Mouse (Mus musculus) intestine, embryonic 14.5 days (tissue): ENCODE results near the gene Col7a1. TPM values are rescaled to one million over a fixed set of nuclear protein-coding genes. Genes with fewer than 3 reads are reported as not detected.

Experiments
- ATAC-seq: fragments of 200-750 bp; cut with Nextera tagmentation; replicated peaks from 2 replicates; pipeline ENCODE4 v1.8.0; 2017; ENCODE audit warnings: low read depth, moderate number of reproducible peaks, moderate TSS enrichment, moderate library complexity; ENCODE audit not compliant: low FRiP score, low TSS enrichment
- DNase-seq: peaks from one replicate; pipeline ENCODE4 v3.0.0-alpha.2; 2018; ENCODE audit warnings: low spot score
- H3K27ac ChIP-seq: fragments of 300-500 bp; sonication (generic); 2 replicates; pipeline ENCODE4 v1.5.1; 2014; ENCODE audit warnings: low read depth, mild to moderate bottlenecking, control low read depth
- H3K27me3 ChIP-seq: fragments of 300-500 bp; sonication (generic); replicated peaks from 2 replicates; pipeline ENCODE4 v1.6.1; 2014; ENCODE audit warnings: low read length, control low read depth; ENCODE audit not compliant: control insufficient read depth, insufficient read depth
- H3K36me3 ChIP-seq: fragments of 300-500 bp; sonication (generic); 2 replicates; pipeline ENCODE4 v1.6.1; 2014; ENCODE audit warnings: low read length, control low read depth; ENCODE audit not compliant: control insufficient read depth, insufficient read depth
- H3K4me1 ChIP-seq: fragments of 300-500 bp; sonication (generic); replicated peaks from 2 replicates; pipeline ENCODE4 v1.6.1; 2014; ENCODE audit warnings: low read length, control low read depth, mixed read lengths; ENCODE audit not compliant: control insufficient read depth, insufficient read depth
- H3K4me2 ChIP-seq: fragments of 300-500 bp; sonication (generic); 2 replicates; pipeline ENCODE4 v1.6.1; 2014; ENCODE audit warnings: low read length
- H3K4me3 ChIP-seq: fragments of 300-500 bp; sonication (generic); 2 replicates; pipeline ENCODE4 v1.5.1; 2014; ENCODE audit warnings: low read depth, low read length, control low read depth, mixed read lengths
- H3K9ac ChIP-seq: fragments of 300-500 bp; sonication (generic); 2 replicates; pipeline ENCODE4 v1.6.1; 2014; ENCODE audit warnings: mild to moderate bottlenecking, low read length
- H3K9me3 ChIP-seq: fragments of 300-500 bp; sonication (generic); 2 replicates; pipeline ENCODE4 v1.6.1; 2016; ENCODE audit warnings: low read length, control low read depth; ENCODE audit not compliant: control insufficient read depth
- WGBS: fragments of 180-500 bp; shearing (Covaris S2); extraction: QIAGEN DNeasy Blood & Tissue Kit; methylation state at CpG from one replicate; pipeline ENCODE4 v1.1.7; 2014; 5-methylcytosine and 5-hydroxymethylcytosine counted together
- polyA plus RNA-seq: library from polyadenylated mRNA; unstranded; fragments of >200 nt; fragmentation: Nextera tagmentation; extraction: Ambion mirVana; gene quantifications from 2 replicates; pipeline ENCODE4 v1.2.1, GENCODE M21; 2014

The Col7a1 gene
- polyA plus RNA-seq, 1 experiment from 2014 or later: 1.8 TPM

DNA sequence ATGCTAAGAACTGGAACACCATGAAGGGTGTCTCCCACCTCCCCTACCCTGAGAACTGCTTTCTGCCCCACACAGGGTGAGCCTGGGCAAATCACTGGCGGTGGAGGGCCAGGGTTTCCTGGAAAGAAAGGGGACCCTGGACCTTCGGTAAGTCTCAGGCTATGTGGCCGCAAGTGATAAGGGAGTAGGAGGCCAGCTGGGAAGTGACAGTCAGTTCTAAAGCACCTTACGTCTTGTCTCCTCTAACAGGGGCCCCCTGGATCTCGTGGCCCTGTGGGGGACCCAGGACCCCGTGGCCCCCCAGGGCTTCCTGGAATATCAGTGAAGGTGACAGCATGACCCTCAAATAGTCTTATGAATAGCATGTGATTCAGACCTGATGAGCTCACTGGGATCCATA is 11.0 kb downstream of the Col7a1 start:
- WGBS: 88% methylated on average over 6 of the region's 6 CpGs
- no peak for DNase-seq
- no peak overlapping the region for H3K4me2 ChIP-seq
- H3K9ac ChIP-seq: no peak overlapping the region
- H3K27me3 ChIP-seq: no peaks in the 10 kb centered on the region
- no peaks in the 10 kb centered on the region for H3K9me3 ChIP-seq
- no peak for ATAC-seq
- no peaks in the 10 kb centered on the region for H3K4me1 ChIP-seq
- H3K36me3 ChIP-seq: no peaks in the 10 kb centered on the region
- H3K4me3 ChIP-seq: no peak overlapping the region
- H3K27ac ChIP-seq: no peak overlapping the region

- no peaks in the 10 kb centered on the region for H3K4me1 ChIP-seq
- 82% methylated on average over 8 of the region's 8 CpGs for WGBS
- no peak overlapping the region for H3K4me2 ChIP-seq
- DNase-seq (no peak), ATAC-seq (no peak)
- no peaks in the 10 kb centered on the region for H3K36me3 ChIP-seq
- H3K9ac ChIP-seq: no peak overlapping the region
- H3K27me3 ChIP-seq: no peaks in the 10 kb centered on the region
- no peak overlapping the region for H3K4me3 ChIP-seq
- no peaks in the 10 kb centered on the region for H3K9me3 ChIP-seq
- H3K27ac ChIP-seq: no peak overlapping the region
Measured at GRCm38 (mm10) chr9:108970623-108971022, 17.2 kb downstream of the Col7a1 start.

DNA sequence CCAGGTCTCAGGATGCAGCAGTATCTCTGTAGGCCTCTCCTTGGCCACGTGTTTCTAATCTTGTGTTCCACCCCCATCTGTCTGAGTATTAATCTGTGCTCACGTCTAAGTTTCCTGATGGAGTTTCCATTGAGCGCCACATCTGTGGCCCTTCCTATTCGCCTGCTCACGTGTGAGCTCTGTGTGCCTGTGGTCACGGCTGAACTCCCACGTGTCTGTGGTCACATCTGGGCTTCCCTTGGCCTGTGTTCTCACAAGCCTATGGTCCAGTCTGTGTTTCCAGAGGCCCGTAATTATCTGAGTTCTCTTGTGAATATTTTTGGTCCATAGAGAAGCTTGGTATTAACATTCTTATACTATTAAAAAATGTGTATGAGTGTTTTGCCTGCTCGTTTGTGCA is 23.1 kb downstream of the Col7a1 start:
- WGBS: 81% methylated on average over 9 of the region's 9 CpGs
- ATAC-seq: no peak

DNA sequence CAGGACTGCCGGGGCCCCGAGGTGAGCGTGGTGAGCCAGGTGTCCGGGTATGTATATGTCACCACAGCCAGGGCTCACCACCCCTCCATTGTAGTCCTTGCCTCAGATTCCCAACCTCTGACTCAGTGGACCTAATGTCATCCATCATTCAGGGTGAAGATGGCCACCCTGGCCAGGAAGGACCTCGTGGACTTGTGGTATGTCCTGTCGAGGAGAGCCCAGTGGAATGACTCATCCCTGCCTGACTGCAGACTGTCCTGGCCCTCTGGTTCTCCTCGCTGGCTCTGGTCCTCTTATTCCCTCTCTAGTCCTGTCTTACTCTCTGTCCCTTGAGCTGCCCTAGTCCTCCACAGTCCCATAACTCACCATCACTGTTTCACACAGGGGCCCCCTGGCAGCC is 24.6 kb downstream of the Col7a1 start:
- H3K27me3 ChIP-seq: no peaks in the 10 kb centered on the region
- DNase-seq (no peak), ATAC-seq (peak; percentile 40; the same call in 1 of the 2 replicates)
- 74% methylated on average over 7 of the region's 7 CpGs for WGBS
- H3K4me1 ChIP-seq: no peaks in the 10 kb centered on the region
- H3K9me3 ChIP-seq: no peaks in the 10 kb centered on the region
- H3K4me2 ChIP-seq: no peak overlapping the region
- no peaks in the 10 kb centered on the region for H3K36me3 ChIP-seq
- H3K4me3 ChIP-seq: no peak overlapping the region
- H3K9ac ChIP-seq: no peak overlapping the region
- no peak overlapping the region for H3K27ac ChIP-seq

More for the DNA sequence above, 23.1 kb downstream of the Col7a1 start:
- H3K27ac ChIP-seq: no peak overlapping the region
- H3K4me2 ChIP-seq: no peak overlapping the region
- no peaks in the 10 kb centered on the region for H3K4me1 ChIP-seq
- no peaks in the 10 kb centered on the region for H3K9me3 ChIP-seq
- H3K4me3 ChIP-seq: no peak overlapping the region
- H3K9ac ChIP-seq: no peak overlapping the region
- H3K27me3 ChIP-seq: no peaks in the 10 kb centered on the region
- no peaks in the 10 kb centered on the region for H3K36me3 ChIP-seq
- DNase-seq: no peak

GRCm38 (mm10) chr9:108982498-108982897 is 29.1 kb downstream of the Col7a1 start:
- H3K4me3 ChIP-seq: no peak overlapping the region
- no peaks in the 10 kb centered on the region for H3K9me3 ChIP-seq
- DNase-seq (no peak), ATAC-seq (no peak)
- no peak overlapping the region for H3K9ac ChIP-seq
- no peaks in the 10 kb centered on the region for H3K4me1 ChIP-seq
- H3K4me2 ChIP-seq: no peak overlapping the region
- WGBS: 80% methylated on average over 8 of the region's 8 CpGs
- no peaks in the 10 kb centered on the region for H3K36me3 ChIP-seq
- H3K27ac ChIP-seq: no peak overlapping the region
- H3K27me3 ChIP-seq: no peaks in the 10 kb centered on the region

DNA sequence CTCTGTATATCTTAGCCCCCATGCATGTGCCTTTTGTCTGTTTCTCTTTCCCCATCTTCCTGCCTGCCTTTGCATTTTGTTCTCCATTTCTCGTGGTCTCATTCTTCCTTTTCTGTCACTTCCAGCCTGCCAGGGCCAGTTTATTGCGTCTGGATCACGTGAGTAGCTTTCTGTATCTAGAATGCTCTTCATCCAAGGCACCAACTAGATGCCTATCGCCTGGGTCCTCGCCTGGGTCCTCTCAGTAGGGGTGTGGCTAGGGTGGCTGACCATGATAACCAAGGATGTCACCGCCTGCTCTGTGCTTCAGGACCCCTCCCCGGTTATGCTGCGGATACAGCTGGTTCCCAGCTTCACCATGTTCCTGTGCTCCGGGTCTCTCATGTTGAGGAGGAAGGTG is 29.8 kb downstream of the Col7a1 start:
- DNase-seq (no peak), ATAC-seq (no peak)
- no peaks in the 10 kb centered on the region for H3K36me3 ChIP-seq
- H3K4me3 ChIP-seq: no peak overlapping the region
- no peaks in the 10 kb centered on the region for H3K9me3 ChIP-seq
- H3K4me2 ChIP-seq: no peak overlapping the region
- no peaks in the 10 kb centered on the region for H3K27me3 ChIP-seq
- H3K9ac ChIP-seq: no peak overlapping the region
- no peaks in the 10 kb centered on the region; the same call in 1 of the 2 replicates for H3K4me1 ChIP-seq
- WGBS: 74% methylated on average over 9 of the region's 9 CpGs
- no peak overlapping the region for H3K27ac ChIP-seq

DNA sequence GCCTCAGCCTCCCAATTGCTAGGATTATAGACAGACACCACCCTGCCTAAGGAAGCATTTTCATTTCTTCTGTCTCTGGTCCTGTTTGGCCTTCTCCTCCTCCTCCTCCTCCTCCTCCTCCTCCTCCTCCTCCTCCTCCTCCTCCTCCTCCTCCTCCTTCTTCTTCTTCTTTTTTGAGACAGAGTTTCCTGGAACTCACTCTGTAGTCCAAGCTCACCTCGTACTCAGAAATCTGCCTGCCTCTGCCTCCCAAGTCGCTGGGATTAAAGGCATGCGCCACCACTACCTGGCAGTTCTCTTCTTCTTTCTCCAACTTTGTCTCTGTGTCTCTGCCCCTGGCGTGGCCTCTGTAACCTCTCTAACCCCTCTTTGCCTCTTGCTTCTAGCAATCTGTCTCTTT is 32.3 kb downstream of the Col7a1 start, which contains the start of gene Ucn2:
Gene Ucn2, plus strand, starts transcription at position 301 of the 400 bp plus-strand sequence.
- H3K4me2 ChIP-seq: no peak within 1 kb of the TSS
- H3K4me3 ChIP-seq: no peak within 1 kb of the TSS
- DNase-seq (no peak), ATAC-seq (no peak)
- no peak within 1 kb of the TSS for H3K27ac ChIP-seq
- no peaks in the 10 kb centered on the region for H3K9me3 ChIP-seq
- H3K4me1 ChIP-seq: peaks cover 5% of the 10 kb centered on the region; the same call in 1 of the 2 replicates
- no peaks in the 10 kb centered on the region for H3K27me3 ChIP-seq
- H3K36me3 ChIP-seq: no peaks in the 10 kb centered on the region
- H3K9ac ChIP-seq: no peak within 1 kb of the TSS
- 83% methylated on average over 4 of the region's 4 CpGs for WGBS

- H3K4me3 ChIP-seq: no peak overlapping the region
- WGBS: 19% methylated on average over 15 of the region's 15 CpGs
- H3K4me1 ChIP-seq: peaks cover 9% of the 10 kb centered on the region; the same call in 1 of the 2 replicates
- peak overlapping the region; percentile 35 for H3K4me2 ChIP-seq
- no peaks in the 10 kb centered on the region for H3K36me3 ChIP-seq
- peak; percentile 62 for DNase-seq
- no peak for ATAC-seq
- H3K9me3 ChIP-seq: no peaks in the 10 kb centered on the region
- H3K27ac ChIP-seq: no peak overlapping the region
- H3K27me3 ChIP-seq: no peaks in the 10 kb centered on the region
- no peak overlapping the region for H3K9ac ChIP-seq
Measured at GRCm38 (mm10) chr9:108987704-108988350, 34.4 kb downstream of the Col7a1 start.
